9 mouse cellular contexts compared by ENCODE assay signal in genomic region chr17:23540605-23541475, GRCm38 (mm10). TPM values are rescaled to one million over a fixed set of nuclear protein-coding genes. Genes with fewer than 3 reads are reported as not detected.
DNase-seq lines count a peak whose midpoint lies in the region; ATAC-seq and TF ChIP-seq lines count a peak whose summit lies in the region.
"Had no signal": no experiment of that assay in that cellular context is flagged by ENCODE, and none has a peak within 500 bp of the region (broad histone marks: within the 10 kb centered on the region; RNA-seq: fewer than 3 reads in every experiment).

No protein-coding gene starts in this region.

- peak overlapping the region; percentile 33 for H3K4me2 ChIP-seq in kidney, embryonic 16.5 days (replicated peaks; ENCODE audit: low read depth, low read length)
- H3K4me2 ChIP-seq in forebrain, embryonic 14.5 days (ENCODE audit: low read length) = no peak overlapping the region
- no peak overlapping the region for H3K4me2 ChIP-seq in stomach, postnatal 0 days (replicated peaks; ENCODE audit: low read depth)

- 15% methylated on average over 31 of the region's 31 CpGs for WGBS in kidney, embryonic 16.5 days
- 10% methylated on average over 31 of the region's 31 CpGs for WGBS in forebrain, embryonic 14.5 days
- 35% methylated on average over 31 of the region's 31 CpGs for WGBS in stomach, postnatal 0 days

- peak overlapping the region; percentile 26 for H3K4me3 ChIP-seq in kidney, embryonic 16.5 days (ENCODE audit: low read length)
- 0 out of 2 replicates have a peak overlapping the region, but pooled peaks have one; percentile 11 for H3K4me3 ChIP-seq in forebrain, embryonic 14.5 days (ENCODE audit: low read depth, low read length)
- no peak overlapping the region for H3K4me3 ChIP-seq in stomach, postnatal 0 days (ENCODE audit: low read depth, low read length)

- no peak overlapping the region for H3K9ac ChIP-seq in kidney, embryonic 16.5 days (replicated peaks; ENCODE audit: low read length)
- no peak overlapping the region for H3K9ac ChIP-seq in forebrain, embryonic 14.5 days (ENCODE audit: low read length)
- H3K9ac ChIP-seq in stomach, postnatal 0 days (ENCODE audit: low read length) = no peak overlapping the region

- DNase-seq in kidney, adult 11 months = no peak
- DNase-seq in MN1 (ENCODE audit: low spot score) = peak; percentile 68
- DNase-seq in forebrain, embryonic 14.5 days (ENCODE audit: low spot score) = no peak
- DNase-seq in liver = peak; percentile 67
- DNase-seq in stomach, postnatal 0 days (ENCODE audit: low spot score) = peak; percentile 12
- no peak for DNase-seq in cerebellum, adult 9-10 months
- no peak for DNase-seq in ovary, postnatal 36 days (ENCODE audit: low spot score)

- H3K4me1 ChIP-seq in kidney, embryonic 16.5 days (ENCODE audit: insufficient read depth, low read length) = peaks cover 22% of the 10 kb centered on the region
- no peaks in the 10 kb centered on the region; the same call in 1 of the 2 replicates for H3K4me1 ChIP-seq in forebrain, embryonic 14.5 days (ENCODE audit: control insufficient read depth, insufficient read depth, low read length)
- H3K4me1 ChIP-seq in stomach, postnatal 0 days (replicated peaks; ENCODE audit: control insufficient read depth, insufficient read depth) = no peaks in the 10 kb centered on the region

- H3K36me3 ChIP-seq in kidney, embryonic 16.5 days (ENCODE audit: insufficient read depth, low read length) = no peaks in the 10 kb centered on the region
- no peaks in the 10 kb centered on the region for H3K36me3 ChIP-seq in forebrain, embryonic 14.5 days (ENCODE audit: control insufficient read depth, insufficient read depth, low read length)
- H3K36me3 ChIP-seq in stomach, postnatal 0 days (ENCODE audit: control insufficient read depth, insufficient read depth, low read length) = no peaks in the 10 kb centered on the region

- peak; percentile 13; the same call in 1 of the 2 replicates for ATAC-seq in kidney, embryonic 16.5 days (ENCODE audit: low FRiP score, low TSS enrichment)
- ATAC-seq in forebrain, embryonic 14.5 days = no peak; the same call in 1 of the 2 replicates
- no peak for ATAC-seq in stomach, postnatal 0 days (ENCODE audit: low FRiP score, low TSS enrichment)

- no peak for TF ChIP-seq CTCF in stomach, postnatal 0 days (IDR thresholded peaks at IDR 0.05; ENCODE audit: low read depth)

- no peak overlapping the region for H3K27ac ChIP-seq in kidney, embryonic 16.5 days (ENCODE audit: low read length)
- H3K27ac ChIP-seq in forebrain, embryonic 14.5 days (ENCODE audit: low read depth, low read length) = no peak overlapping the region
- H3K27ac ChIP-seq in stomach, postnatal 0 days (replicated peaks) = no peak overlapping the region

- H3K9me3 ChIP-seq in kidney, embryonic 16.5 days (ENCODE audit: low read length) = no peaks in the 10 kb centered on the region
- no peaks in the 10 kb centered on the region for H3K9me3 ChIP-seq in forebrain, embryonic 14.5 days (replicated peaks; ENCODE audit: control insufficient read depth, low read length)
- no peaks in the 10 kb centered on the region for H3K9me3 ChIP-seq in stomach, postnatal 0 days (ENCODE audit: control insufficient read depth, low read length)

- peaks cover 28% of the 10 kb centered on the region for H3K27me3 ChIP-seq in kidney, embryonic 16.5 days (ENCODE audit: insufficient read depth, low read length)
- peaks cover 27% of the 10 kb centered on the region for H3K27me3 ChIP-seq in forebrain, embryonic 14.5 days (replicated peaks; ENCODE audit: control insufficient read depth, insufficient read depth, low read length)
- no peaks in the 10 kb centered on the region; the same call in 1 of the 2 replicates for H3K27me3 ChIP-seq in stomach, postnatal 0 days (ENCODE audit: control insufficient read depth, insufficient read depth, low read length)

- TF ChIP-seq EP300 in stomach, postnatal 0 days (optimal IDR thresholded peaks at IDR 0.05) = no peak

RNA-seq across cellular contexts. Expression of gene Zfp213, which starts 23.2 kb away (rescaled TPM):
- 24.1 and 26.5 TPM in 2 replicates for polyA plus RNA-seq in kidney, embryonic 16.5 days (2015; fragmentation: Nextera tagmentation; extraction: Ambion mirVana)
- 17.6 and 20.9 TPM in 2 replicates for polyA plus RNA-seq in forebrain, embryonic 14.5 days (2014; fragmentation: Nextera tagmentation; extraction: Ambion mirVana)
- polyA plus RNA-seq in stomach, postnatal 0 days (2015; fragmentation: Nextera tagmentation; extraction: Ambion mirVana) = 8.9 and 9.2 TPM in 2 replicates

RNA-seq across cellular contexts. Expression of gene Zfp13, which starts 58.4 kb away (rescaled TPM):
- polyA plus RNA-seq in kidney, embryonic 16.5 days (2015; fragmentation: Nextera tagmentation; extraction: Ambion mirVana) = 19.1 and 19.3 TPM in 2 replicates
- 24.1 and 26.0 TPM in 2 replicates for polyA plus RNA-seq in forebrain, embryonic 14.5 days (2014; fragmentation: Nextera tagmentation; extraction: Ambion mirVana)
- polyA plus RNA-seq in stomach, postnatal 0 days (2015; fragmentation: Nextera tagmentation; extraction: Ambion mirVana) = 4.0 and 5.7 TPM in 2 replicates

RNA-seq across cellular contexts. Expression of gene Zscan10, which starts 59.8 kb away (rescaled TPM):
- 0.26 TPM in 1 of 2 replicates, not detected in the other for polyA plus RNA-seq in kidney, embryonic 16.5 days (2015; fragmentation: Nextera tagmentation; extraction: Ambion mirVana)
- not detected in 2 replicates for polyA plus RNA-seq in forebrain, embryonic 14.5 days (2014; fragmentation: Nextera tagmentation; extraction: Ambion mirVana)
- 0.05 TPM in 1 of 2 replicates, not detected in the other for polyA plus RNA-seq in stomach, postnatal 0 days (2015; fragmentation: Nextera tagmentation; extraction: Ambion mirVana)
- polyA plus RNA-seq: heart, embryonic 16.5 days had no signal

Comparison
In these comparisons a context has a peak if more than half of its experiments do, and no peak if none do; other contexts are left out.
1. DNase-seq: peak in MN1 (single experiment), liver (single experiment) and stomach, postnatal 0 days (single experiment); none in kidney, adult 11 months (single experiment), forebrain, embryonic 14.5 days (single experiment), cerebellum, adult 9-10 months (single experiment) and ovary, postnatal 36 days (single experiment).